Mouse (Mus musculus) heart, adult 2 months (tissue): Measurements from ENCODE around the gene Spa17. TPM values are rescaled to one million over a fixed set of nuclear protein-coding genes. Genes with fewer than 3 reads are reported as not detected.

ENCODE experiments used
- DNase-seq, 2 experiments: peaks; one replicate each; pipeline ENCODE4 v3.0.0; 2021
- H3K27ac ChIP-seq: fragments of 200-600 bp; 2 replicates; pipeline ENCODE4 v1.8.1; 2022
- H3K27me3 ChIP-seq: fragments of 200-500 bp; 2 replicates; pipeline ENCODE4 v1.6.1; 2012; ENCODE audit warnings: mild to moderate bottlenecking, low read length, inconsistent platforms, mixed read lengths; ENCODE audit not compliant: control insufficient read depth, insufficient read depth
- H3K36me3 ChIP-seq: fragments of 200-500 bp; 2 replicates; pipeline ENCODE4 v1.6.1; 2012; ENCODE audit warnings: low read length, inconsistent platforms; ENCODE audit not compliant: control insufficient read depth, insufficient read depth
- H3K4me1 ChIP-seq: fragments of 200-500 bp; 2 replicates; pipeline ENCODE4 v1.6.1; 2011; ENCODE audit warnings: low read length; ENCODE audit not compliant: control insufficient read depth, insufficient read depth
- H3K4me3 ChIP-seq: fragments of 200-600 bp; 2 replicates; pipeline ENCODE4 v1.8.1; 2022
- H3K79me2 ChIP-seq: fragments of 200-500 bp; replicated peaks from 2 replicates; pipeline ENCODE4 v1.6.1; 2012; ENCODE audit warnings: mild to moderate bottlenecking, inconsistent platforms, low read length, moderate library complexity, mixed read lengths; ENCODE audit not compliant: control insufficient read depth, insufficient read depth
- H3K9ac ChIP-seq: fragments of 200-500 bp; 2 replicates; pipeline ENCODE4 v1.6.1; 2012; ENCODE audit warnings: low read depth, mild to moderate bottlenecking, control low read depth, inconsistent platforms, low read length, mixed read lengths
- CTCF ChIP-seq: fragments of 200-600 bp; IDR thresholded peaks from 2 replicates; pipeline ENCODE4 v1.8.1; 2022; ENCODE audit warnings: antibody characterized with exemption, mild to moderate bottlenecking, moderate library complexity
- EP300 ChIP-seq: fragments of 200-500 bp; IDR thresholded peaks from 2 replicates; pipeline ENCODE4 v1.6.1; 2011; ENCODE audit warnings: low read depth, low read length, control low read depth; ENCODE audit not compliant: insufficient read depth
- POLR2A ChIP-seq: fragments of 200-500 bp; IDR thresholded peaks from 2 replicates; pipeline ENCODE4 v1.6.1; 2011; ENCODE audit warnings: mild to moderate bottlenecking, low read depth, low read length, control low read depth; ENCODE audit not compliant: insufficient read depth
- WGBS: fragments of 180-500 bp; shearing (Covaris S2); methylation state at CpG from one replicate; pipeline ENCODE4 v1.1.7; 2018; 5-methylcytosine and 5-hydroxymethylcytosine counted together
- intact Hi-C: fragments of 180-260 bp; cut with DNase I; formaldehyde crosslinking; loops from one replicate; pipeline ENCODE4 v1.15.1; 2025
- polyA plus RNA-seq: library from polyadenylated mRNA; depleted of rRNA; stranded (reverse); fragments of >200 nt; gene quantifications from 2 replicates; pipeline ENCODE4 v1.2.3, GENCODE M21; 2012
- total RNA-seq, 2 experiments: library from RNA; stranded (reverse); gene quantifications; 2 replicates each; pipeline ENCODE4 v1.2.3; 2021

Gene Spa17
- total and polyA plus RNA-seq, 3 experiments = 1.6 to 3.8 (median 1.9) TPM

DNA sequence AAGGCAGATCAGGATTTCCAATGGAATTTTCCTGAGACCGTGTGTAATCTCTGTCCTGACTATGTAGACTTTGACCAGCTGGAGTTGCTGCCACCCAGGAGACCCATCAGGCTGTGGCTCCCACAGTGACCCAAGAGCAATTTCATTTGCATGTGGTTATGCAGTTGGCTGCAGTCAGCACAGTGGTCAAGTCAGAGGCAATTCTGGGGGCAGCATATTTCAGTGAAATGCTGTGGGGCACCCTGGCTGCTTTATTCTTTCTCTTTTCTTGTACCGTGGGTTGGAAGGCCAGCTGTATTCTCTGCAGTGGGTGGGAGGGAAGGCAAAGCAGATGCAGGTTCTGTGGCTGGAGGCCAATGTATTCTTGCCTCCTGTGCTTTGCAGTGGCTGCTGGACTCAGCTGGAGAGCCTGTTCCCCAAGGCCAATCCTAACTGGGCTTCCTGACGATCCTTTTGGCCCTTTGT is 12.6 kb upstream of the Spa17 start:
- no peaks in the 10 kb centered on the region for H3K79me2 ChIP-seq
- peak overlapping the region; percentile 22; the same call in 1 of the 2 replicates for H3K4me3 ChIP-seq
- no peak overlapping the region for H3K9ac ChIP-seq
- no peak for TF ChIP-seq CTCF
- TF ChIP-seq POLR2A = no peak
- no peak for TF ChIP-seq EP300
- no peaks in the 10 kb centered on the region for H3K27me3 ChIP-seq
- no peak for DNase-seq
- 41% methylated on average over 3 of the region's 3 CpGs for WGBS
- no peaks in the 10 kb centered on the region for H3K36me3 ChIP-seq
- no peaks in the 10 kb centered on the region for H3K4me1 ChIP-seq
- intact Hi-C loops = no loop called here
- H3K27ac ChIP-seq = no peak overlapping the region; the same call in 1 of the 2 replicates

DNA sequence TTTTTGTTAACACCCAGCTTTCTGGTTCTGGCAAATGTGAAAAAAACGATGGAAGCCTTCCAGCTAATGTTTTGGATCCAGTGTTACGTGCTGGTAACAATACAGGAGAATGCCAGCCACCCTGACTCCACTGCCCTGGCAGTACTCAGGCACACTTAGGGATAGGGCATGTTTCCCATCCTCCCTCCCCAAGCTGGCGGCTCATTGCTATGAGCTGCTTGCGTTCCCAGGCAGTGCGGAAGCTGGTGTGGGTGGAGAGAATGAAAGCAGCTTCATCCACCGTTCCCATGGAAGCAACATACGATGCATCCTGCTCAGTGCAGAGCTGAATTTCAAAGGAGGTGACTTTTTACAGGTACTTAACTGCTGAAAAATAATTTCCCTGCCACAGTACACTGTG is 12.1 kb upstream of the Spa17 start:
- TF ChIP-seq CTCF (no peak), POLR2A (no peak), EP300 (no peak)
- peak; percentile 17 to 27 for DNase-seq
- Histone ChIP-seq H3K79me2 (no peaks in the 10 kb centered on the region), H3K9ac (no peak overlapping the region), H3K4me3 (peak overlapping the region; percentile 22; the same call in 1 of the 2 replicates), H3K36me3 (no peaks in the 10 kb centered on the region), H3K4me1 (no peaks in the 10 kb centered on the region), H3K27ac (no peak overlapping the region; the same call in 1 of the 2 replicates), H3K27me3 (no peaks in the 10 kb centered on the region)
- intact Hi-C loops = no loop called here
- whole genome bisulfite sequencing = 47% methylated on average over 7 of the region's 7 CpGs

GRCm38 (mm10) chr9:37625129-37625528 is 11.6 kb upstream of the Spa17 start:
- Histone ChIP-seq H3K27ac (no peak overlapping the region), H3K4me1 (no peaks in the 10 kb centered on the region), H3K9ac (no peak overlapping the region), H3K4me3 (no peak overlapping the region), H3K79me2 (no peaks in the 10 kb centered on the region), H3K36me3 (no peaks in the 10 kb centered on the region), H3K27me3 (no peaks in the 10 kb centered on the region)
- WGBS = 86% methylated on average over 3 of the region's 3 CpGs
- DNase-seq = no peak
- intact Hi-C loops = no loop called here
- TF ChIP-seq EP300 (no peak), CTCF (no peak), POLR2A (no peak)

DNA sequence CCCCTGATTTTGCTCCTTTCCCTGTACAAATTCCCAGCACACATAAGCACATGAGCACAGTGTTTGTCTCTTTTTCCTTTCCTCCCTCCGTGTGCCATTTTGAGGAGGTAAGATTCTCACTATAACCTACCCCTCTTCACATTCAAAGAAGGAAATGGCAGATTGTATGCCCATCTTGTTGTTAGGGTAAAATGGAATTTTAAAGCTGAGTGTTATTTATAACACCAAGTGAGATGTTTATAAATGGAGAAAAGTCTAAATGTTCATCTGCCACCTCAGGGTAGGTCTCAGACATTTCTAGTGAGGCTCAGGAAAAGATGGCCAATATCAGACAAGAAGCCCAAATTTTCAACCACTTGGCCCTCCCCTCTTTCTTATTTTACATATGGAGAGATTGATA is 11.0 kb upstream of the Spa17 start:
- no peaks in the 10 kb centered on the region for H3K36me3 ChIP-seq
- intact Hi-C loops = no loop called here
- no peak for DNase-seq
- no peaks in the 10 kb centered on the region for H3K27me3 ChIP-seq
- no peak overlapping the region for H3K9ac ChIP-seq
- H3K4me3 ChIP-seq = no peak overlapping the region
- no peaks in the 10 kb centered on the region for H3K4me1 ChIP-seq
- TF ChIP-seq POLR2A (no peak), EP300 (no peak), CTCF (no peak)
- WGBS = 70% methylated on average over 1 of the region's 1 CpGs
- no peaks in the 10 kb centered on the region for H3K79me2 ChIP-seq
- no peak overlapping the region for H3K27ac ChIP-seq

GRCm38 (mm10) chr9:37623981-37624380 is 10.5 kb upstream of the Spa17 start:
- WGBS = 91% methylated on average over 3 of the region's 3 CpGs
- intact Hi-C loops = no loop called here
- Histone ChIP-seq H3K27ac (no peak overlapping the region), H3K4me3 (no peak overlapping the region), H3K79me2 (no peaks in the 10 kb centered on the region), H3K27me3 (no peaks in the 10 kb centered on the region), H3K4me1 (no peaks in the 10 kb centered on the region), H3K9ac (no peak overlapping the region), H3K36me3 (no peaks in the 10 kb centered on the region)
- DNase-seq = no peak
- TF ChIP-seq CTCF (no peak), EP300 (no peak), POLR2A (no peak)

GRCm38 (mm10) chr9:37621290-37621689 is 7.8 kb upstream of the Spa17 start:
- Histone ChIP-seq H3K27ac (no peak overlapping the region), H3K27me3 (no peaks in the 10 kb centered on the region), H3K9ac (no peak overlapping the region), H3K79me2 (no peaks in the 10 kb centered on the region), H3K36me3 (no peaks in the 10 kb centered on the region), H3K4me3 (no peak overlapping the region), H3K4me1 (no peaks in the 10 kb centered on the region)
- intact Hi-C loops = no loop called here
- DNase-seq = no peak
- TF ChIP-seq CTCF (no peak), EP300 (no peak), POLR2A (no peak)
- WGBS = 83% methylated on average over 6 of the region's 6 CpGs
